Mouse (Mus musculus): Measurements from ENCODE around the gene Arhgdia. TPM values are rescaled to one million over a fixed set of nuclear protein-coding genes. Genes with fewer than 3 reads are reported as not detected.

Gene Arhgdia
- polyA plus RNA-seq, 1 experiment from 2014 or later, result 444 TPM

DNA sequence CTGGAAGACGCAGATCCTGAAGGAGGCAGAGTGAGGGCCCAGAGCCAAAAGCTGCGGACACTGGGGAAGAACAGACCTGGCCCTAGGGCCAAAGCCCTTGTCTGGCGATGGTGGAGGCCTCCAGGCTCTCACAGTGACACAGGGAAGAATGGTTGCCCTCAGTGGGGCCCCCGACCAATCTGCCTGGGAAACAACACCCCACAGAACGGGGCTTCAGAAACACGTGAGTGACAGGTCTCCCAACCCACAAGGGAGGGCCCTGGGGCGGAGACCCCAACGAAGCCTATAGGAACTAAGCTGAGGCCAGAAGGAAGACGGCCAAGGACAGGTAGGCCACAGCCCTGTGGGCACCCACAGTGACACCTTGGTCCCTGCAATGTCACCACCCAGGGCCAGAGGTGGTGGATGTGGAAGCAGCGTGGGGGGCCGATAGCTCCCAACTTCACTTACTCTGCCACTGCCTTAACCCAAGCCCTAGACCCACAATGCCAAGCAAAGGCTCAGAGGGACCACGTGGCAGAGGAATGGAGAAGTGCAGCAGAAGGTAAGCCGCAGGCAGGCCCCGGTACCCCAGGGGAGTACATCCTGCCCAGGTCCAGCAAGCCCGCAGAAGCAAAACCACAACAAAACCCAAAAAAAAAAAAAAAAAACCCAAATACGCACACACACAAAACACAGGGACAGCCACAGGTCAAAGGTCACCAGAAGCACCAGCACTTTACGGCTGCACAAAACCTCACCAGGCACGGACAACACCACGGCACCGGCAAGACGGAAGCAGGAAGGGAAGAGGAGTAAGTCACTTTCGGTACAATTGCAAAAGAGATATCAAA lies 46.3 kb upstream of the Arhgdia start:
- ATAC-seq (replicated peaks; ENCODE audit: low FRiP score, low read depth) (no peak), DNase-seq (ENCODE audit: low spot score) (no peak)
- no peak overlapping the region for H3K4me2 ChIP-seq (ENCODE audit: low read length)
- peaks cover 20% of the 10 kb centered on the region for H3K4me1 ChIP-seq (replicated peaks; ENCODE audit: insufficient read depth, low read length)
- no peak overlapping the region for H3K4me3 ChIP-seq (replicated peaks; ENCODE audit: low read depth, low read length)
- 87% methylated on average over 22 of the region's 22 CpGs for WGBS
- H3K9me3 ChIP-seq (replicated peaks; ENCODE audit: low read length), result no peaks in the 10 kb centered on the region
- H3K27ac ChIP-seq, result no peak overlapping the region
- H3K9ac ChIP-seq (ENCODE audit: low read depth, low read length), result no peak overlapping the region
- no peaks in the 10 kb centered on the region for H3K27me3 ChIP-seq (ENCODE audit: insufficient read depth, low read length)
- peaks cover 15% of the 10 kb centered on the region for H3K36me3 ChIP-seq (ENCODE audit: insufficient read depth, low read length)
- no peak for TF ChIP-seq CTCF (IDR thresholded peaks at IDR 0.05; ENCODE audit: low read depth)

DNA sequence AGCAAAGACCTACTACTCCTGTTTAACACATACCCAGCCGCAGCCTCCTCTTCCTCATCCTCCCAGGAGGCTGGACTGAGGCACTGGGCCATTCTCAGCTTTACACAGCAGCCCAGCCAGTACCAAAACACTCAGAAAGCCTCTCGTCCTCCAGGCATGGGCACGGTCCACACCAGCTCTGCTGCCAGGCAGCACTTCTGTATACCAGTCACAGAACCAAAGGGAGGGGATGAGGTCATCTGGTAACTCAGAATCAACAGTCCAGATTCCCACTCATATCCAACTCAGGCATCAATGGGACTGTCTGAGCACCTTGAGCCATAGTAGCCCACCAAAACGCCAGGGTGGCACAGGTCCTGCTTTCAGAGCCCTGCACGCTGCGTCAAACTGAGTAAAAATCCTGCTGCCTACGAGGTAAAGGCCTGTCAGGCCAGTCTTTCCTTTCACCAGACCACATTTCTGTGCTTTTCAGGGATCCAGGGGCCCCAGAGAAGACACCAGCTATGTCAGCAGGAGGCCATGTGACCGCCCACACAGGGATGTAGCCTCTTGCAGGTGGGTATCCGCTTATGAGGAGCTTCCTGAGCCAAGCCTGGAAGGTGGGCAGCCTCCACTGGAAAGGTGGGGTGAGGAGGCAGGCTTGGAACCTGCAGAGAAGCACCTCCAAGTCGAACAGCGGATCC lies 45.5 kb upstream of the Arhgdia start:
- H3K9me3 ChIP-seq (replicated peaks; ENCODE audit: low read length), result no peaks in the 10 kb centered on the region
- ATAC-seq (replicated peaks; ENCODE audit: low FRiP score, low read depth), result no peak
- H3K4me1 ChIP-seq (replicated peaks; ENCODE audit: insufficient read depth, low read length), result peaks cover 20% of the 10 kb centered on the region
- 89% methylated on average over 11 of the region's 11 CpGs for WGBS
- no peak for DNase-seq (ENCODE audit: low spot score)
- H3K4me3 ChIP-seq (replicated peaks; ENCODE audit: low read depth, low read length), result no peak overlapping the region
- no peak overlapping the region for H3K27ac ChIP-seq
- H3K9ac ChIP-seq (ENCODE audit: low read depth, low read length), result no peak overlapping the region
- H3K36me3 ChIP-seq (ENCODE audit: insufficient read depth, low read length), result peaks cover 15% of the 10 kb centered on the region
- H3K4me2 ChIP-seq (ENCODE audit: low read length), result no peak overlapping the region
- TF ChIP-seq CTCF (IDR thresholded peaks at IDR 0.05; ENCODE audit: low read depth), result no peak
- H3K27me3 ChIP-seq (ENCODE audit: insufficient read depth, low read length), result no peaks in the 10 kb centered on the region

DNA sequence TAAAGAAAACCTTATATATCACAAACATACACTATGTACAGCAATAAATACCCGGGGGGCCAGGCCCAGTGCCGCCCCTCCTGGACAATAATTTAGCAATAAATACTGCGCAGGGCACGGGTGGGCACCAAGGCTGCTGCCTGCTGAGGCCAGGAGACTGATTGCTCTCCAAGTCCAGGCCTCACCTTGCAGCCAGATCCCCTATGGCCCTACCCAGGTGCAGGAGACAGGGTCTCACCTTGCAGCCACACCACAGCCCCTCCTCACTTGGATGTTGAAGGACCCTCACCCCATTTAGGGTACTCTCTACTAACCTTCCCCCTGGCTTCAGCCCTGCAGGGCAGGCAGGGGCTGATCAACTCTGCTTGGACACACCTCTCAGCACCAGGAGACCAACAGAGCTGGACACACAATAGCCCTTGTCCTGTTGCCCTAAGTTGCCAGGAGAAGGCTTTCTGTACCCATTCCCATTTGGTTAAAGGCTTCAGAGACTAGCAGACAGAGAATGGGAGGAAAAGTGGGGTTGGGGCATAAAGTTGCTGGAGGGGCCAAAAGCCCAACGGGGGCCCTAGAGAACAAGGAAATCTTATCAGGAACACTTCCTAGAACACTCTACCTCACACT lies 43.8 kb upstream of the Arhgdia start, which contains the start of gene Sirt7:
TSS of gene Sirt7 (minus strand) at position 89 of the 624 bp plus-strand sequence.
- Histone ChIP-seq H3K4me1 (replicated peaks; ENCODE audit: insufficient read depth, low read length) (peaks cover 14% of the 10 kb centered on the region), H3K4me3 (replicated peaks; ENCODE audit: low read depth, low read length) (peak within 1 kb of the TSS; percentile 91), H3K4me2 (ENCODE audit: low read length) (peak within 1 kb of the TSS; percentile 75), H3K9ac (ENCODE audit: low read depth, low read length) (peak within 1 kb of the TSS; percentile 86), H3K27ac (peak within 1 kb of the TSS; percentile 95), H3K36me3 (ENCODE audit: insufficient read depth, low read length) (peaks cover 22% of the 10 kb centered on the region), H3K27me3 (ENCODE audit: insufficient read depth, low read length) (no peaks in the 10 kb centered on the region), H3K9me3 (replicated peaks; ENCODE audit: low read length) (no peaks in the 10 kb centered on the region)
- TF ChIP-seq CTCF (IDR thresholded peaks at IDR 0.05; ENCODE audit: low read depth), result no peak
- WGBS, result 16% methylated on average over 5 of the region's 5 CpGs
- DNase-seq (ENCODE audit: low spot score), result no peak
- ATAC-seq (replicated peaks; ENCODE audit: low FRiP score, low read depth), result peak; percentile 18; the same call in 1 of the 2 replicates

DNA sequence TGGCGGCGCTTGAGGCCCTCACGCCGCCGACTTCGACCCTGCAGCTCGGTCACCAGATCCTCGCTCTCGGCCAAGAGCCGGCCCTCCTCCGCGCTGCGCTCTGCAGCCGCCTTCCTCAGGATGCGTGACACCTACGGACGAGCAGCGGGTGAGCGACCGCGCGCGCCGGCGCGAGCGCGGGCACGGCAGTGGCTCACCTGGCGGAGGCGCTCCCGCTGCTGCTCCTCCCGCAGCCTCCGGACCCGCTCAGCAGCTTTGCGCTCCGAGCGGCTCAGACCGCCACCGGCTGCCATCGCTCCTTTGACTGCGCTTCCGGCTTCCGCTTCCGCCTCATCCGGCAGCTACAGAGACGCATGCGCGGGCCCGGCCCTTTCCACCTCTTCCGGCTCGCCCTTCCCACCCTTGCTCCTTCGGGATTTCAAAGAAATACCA lies 43.3 kb upstream of the Arhgdia start:
- H3K4me3 ChIP-seq (replicated peaks; ENCODE audit: low read depth, low read length), result peak overlapping the region; percentile 91
- under 1% methylated on average over 53 of the region's 53 CpGs for WGBS
- H3K9me3 ChIP-seq (replicated peaks; ENCODE audit: low read length), result no peaks in the 10 kb centered on the region
- peaks cover 8% of the 10 kb centered on the region for H3K4me1 ChIP-seq (replicated peaks; ENCODE audit: insufficient read depth, low read length)
- TF ChIP-seq CTCF (IDR thresholded peaks at IDR 0.05; ENCODE audit: low read depth), result no peak
- DNase-seq (ENCODE audit: low spot score) (peak; percentile 96), ATAC-seq (replicated peaks; ENCODE audit: low FRiP score, low read depth) (peak; percentile 62)
- peak overlapping the region; percentile 75 for H3K4me2 ChIP-seq (ENCODE audit: low read length)
- H3K27ac ChIP-seq, result peak overlapping the region; percentile 95
- H3K27me3 ChIP-seq (ENCODE audit: insufficient read depth, low read length), result no peaks in the 10 kb centered on the region
- H3K9ac ChIP-seq (ENCODE audit: low read depth, low read length), result peak overlapping the region; percentile 86
- H3K36me3 ChIP-seq (ENCODE audit: insufficient read depth, low read length), result peaks cover 28% of the 10 kb centered on the region

DNA sequence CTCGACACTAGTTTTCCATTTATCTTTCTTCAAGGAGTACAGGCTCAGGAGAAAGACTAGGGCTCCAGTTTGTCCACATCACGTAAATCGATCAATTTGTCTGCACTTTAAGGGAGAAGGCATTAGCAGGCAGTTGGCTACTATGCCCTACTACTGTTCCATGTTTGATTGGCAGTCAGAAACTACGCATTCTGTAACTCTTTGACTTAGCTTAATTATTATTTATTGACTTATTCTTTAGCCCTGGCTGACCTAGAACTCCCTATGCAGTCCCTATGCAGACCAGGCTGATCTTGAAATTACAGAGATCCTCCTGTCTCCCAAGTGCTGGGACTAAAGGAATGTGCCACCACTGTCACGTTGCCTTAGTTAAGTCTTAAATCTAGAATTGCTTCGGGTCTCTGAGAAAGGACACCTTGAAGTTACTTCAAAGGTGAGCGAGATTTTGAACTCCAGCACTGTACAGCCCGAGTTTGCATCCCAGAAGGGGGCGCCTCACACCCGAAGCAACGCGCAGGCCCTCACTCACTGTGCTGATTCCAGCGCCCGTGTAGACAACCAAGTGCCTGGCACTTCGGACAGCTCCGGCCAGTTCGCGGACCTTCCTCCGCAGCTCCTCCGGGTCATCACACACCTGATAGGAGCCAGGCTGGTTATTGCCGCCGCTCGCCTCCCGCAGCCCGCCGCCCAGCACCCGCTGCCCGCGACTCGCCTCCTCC lies 42.7 kb upstream of the Arhgdia start:
- H3K4me2 ChIP-seq (ENCODE audit: low read length), result peak overlapping the region; percentile 75
- DNase-seq (ENCODE audit: low spot score) (peak; percentile 81), ATAC-seq (replicated peaks; ENCODE audit: low FRiP score, low read depth) (peak; percentile 64)
- peak overlapping the region; percentile 95 for H3K27ac ChIP-seq
- peak overlapping the region; percentile 86 for H3K9ac ChIP-seq (ENCODE audit: low read depth, low read length)
- no peaks in the 10 kb centered on the region for H3K9me3 ChIP-seq (replicated peaks; ENCODE audit: low read length)
- H3K36me3 ChIP-seq (ENCODE audit: insufficient read depth, low read length), result peaks cover 28% of the 10 kb centered on the region
- peaks cover 5% of the 10 kb centered on the region; the same call in 1 of the 2 replicates for H3K4me1 ChIP-seq (replicated peaks; ENCODE audit: insufficient read depth, low read length)
- H3K4me3 ChIP-seq (replicated peaks; ENCODE audit: low read depth, low read length), result peak overlapping the region; percentile 91
- 12% methylated on average over 30 of the region's 30 CpGs for WGBS
- no peaks in the 10 kb centered on the region for H3K27me3 ChIP-seq (ENCODE audit: insufficient read depth, low read length)
- TF ChIP-seq CTCF (IDR thresholded peaks at IDR 0.05; ENCODE audit: low read depth), result peak; percentile 73
